Mouse (Mus musculus) liver, embryonic 14.5 days (tissue): ENCODE results near the gene Fkbp15.
A peak's percentile ranks its signal among the peaks of the same experiment; 100 is the strongest.

Experiments used
- CTCF ChIP-seq: IDR thresholded peaks from 2 replicates; pipeline ENCODE4 v1.5.1; 2016; ENCODE audit warnings: antibody characterized with exemption, low read depth, control low read depth
- EP300 ChIP-seq: IDR thresholded peaks from 2 replicates; pipeline ENCODE4 v1.6.1; 2016; ENCODE audit warnings: antibody characterized with exemption, low read depth

GRCm38 (mm10) chr4:62408601-62409282 is 48.4 kb upstream of the Fkbp15 start, which contains the start of the genes Cdc26 and Prpf4:
- TF ChIP-seq CTCF (no peak), EP300 (peak; percentile 47; the same call in 1 of the 2 replicates)
